Mouse (Mus musculus) liver, postnatal 0 days (tissue): ENCODE results near the gene Cela3a. TPM values are rescaled to one million over a fixed set of nuclear protein-coding genes. Genes with fewer than 3 reads are reported as not detected.
A peak's percentile ranks its signal among the peaks of the same experiment; 100 is the strongest.

Experiments
- ATAC-seq: fragments of 200-750 bp; cut with Nextera tagmentation; 2 replicates; pipeline ENCODE4 v1.8.0; 2017; ENCODE audit warnings: mild to moderate bottlenecking, moderate library complexity
- DNase-seq: peaks from one replicate; pipeline ENCODE4 v3.0.0-alpha.2; 2016
- H3K27ac ChIP-seq: fragments of 300-500 bp; sonication (generic); 2 replicates; pipeline ENCODE4 v1.5.1; 2014; ENCODE audit warnings: antibody characterized with exemption, moderate library complexity, mild to moderate bottlenecking, low read depth
- H3K27me3 ChIP-seq: fragments of 300-500 bp; sonication (generic); 2 replicates; pipeline ENCODE4 v1.6.1; 2014; ENCODE audit warnings: low read length, control low read depth, mixed read lengths; ENCODE audit not compliant: insufficient read depth
- H3K36me3 ChIP-seq: fragments of 300-500 bp; sonication (generic); replicated peaks from 2 replicates; pipeline ENCODE4 v1.6.1; 2014; ENCODE audit warnings: mild to moderate bottlenecking, control low read depth, low read length, moderate library complexity, mixed read lengths; ENCODE audit not compliant: insufficient read depth
- H3K4me1 ChIP-seq: fragments of 300-500 bp; sonication (generic); 2 replicates; pipeline ENCODE4 v1.6.1; 2014; ENCODE audit warnings: antibody characterized with exemption, mild to moderate bottlenecking, control low read depth; ENCODE audit not compliant: insufficient read depth
- H3K4me2 ChIP-seq: fragments of 300-500 bp; sonication (generic); 2 replicates; pipeline ENCODE4 v1.6.1; 2014; ENCODE audit warnings: low read depth, mild to moderate bottlenecking, low read length, moderate library complexity, mixed read lengths
- H3K4me3 ChIP-seq: fragments of 300-500 bp; sonication (generic); 2 replicates; pipeline ENCODE4 v1.5.1; 2014; ENCODE audit warnings: low read depth, low read length
- H3K9ac ChIP-seq: fragments of 300-500 bp; sonication (generic); replicated peaks from 2 replicates; pipeline ENCODE4 v1.6.1; 2014; ENCODE audit warnings: mild to moderate bottlenecking, moderate library complexity
- H3K9me3 ChIP-seq: fragments of 300-500 bp; sonication (generic); 2 replicates; pipeline ENCODE4 v1.6.1; 2016; ENCODE audit warnings: mild to moderate bottlenecking, control low read depth, low read length, mixed read lengths
- CTCF ChIP-seq: sonication (generic); IDR thresholded peaks from 2 replicates; pipeline ENCODE4 v1.5.1; 2016; ENCODE audit warnings: antibody characterized with exemption, low read depth
- EP300 ChIP-seq: IDR thresholded peaks from 2 replicates; pipeline ENCODE4 v1.6.1; 2016; ENCODE audit warnings: antibody characterized with exemption, low read depth, mild to moderate bottlenecking
- WGBS: fragments of 180-500 bp; shearing (Covaris S2); extraction: QIAGEN DNeasy Blood & Tissue Kit; methylation state at CpG from one replicate; pipeline ENCODE4 v1.1.7; 2014; ENCODE audit not compliant: insufficient replicate concordance; 5-methylcytosine and 5-hydroxymethylcytosine counted together
- polyA plus RNA-seq: library from polyadenylated mRNA; unstranded; fragments of >200 nt; fragmentation: Nextera tagmentation; extraction: Ambion mirVana; gene quantifications from 2 replicates; pipeline ENCODE4 v1.2.1, GENCODE M21; 2015

Cela3a gene
- polyA plus RNA-seq: not detected in 2 replicates

GRCm38 (mm10) chr4:137409691-137410090 lies at the start of gene Cela3a:
Cela3a (minus strand) TSS chr4:137409791.
- ATAC-seq: no peak
- TF ChIP-seq CTCF (no peak), EP300 (no peak)
- 78% methylated on average over 5 of the region's 5 CpGs for WGBS

DNA sequence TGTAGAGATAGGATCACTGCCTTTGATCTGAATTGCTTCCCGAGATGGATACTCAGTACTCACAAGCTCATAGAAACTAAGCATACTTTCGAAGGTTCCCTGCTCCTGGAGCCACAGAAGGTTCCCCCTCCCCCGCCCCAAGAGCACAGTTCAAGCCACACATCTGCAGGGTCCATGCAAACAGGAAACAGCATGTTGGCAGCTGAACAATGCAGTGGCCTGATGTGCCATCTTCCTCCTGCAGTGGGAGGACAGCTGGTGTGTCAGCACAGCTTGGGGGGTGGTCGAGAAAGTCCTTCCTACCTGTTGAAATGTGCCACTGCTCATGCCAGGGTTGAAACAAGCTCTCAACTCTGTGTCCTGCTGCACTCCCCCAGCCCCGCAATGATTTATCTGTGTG lies 49.3 kb upstream of the Cela3a start:
- DNase-seq (no peak), ATAC-seq (no peak)
- Histone ChIP-seq H3K4me1 (peaks cover 10% of the 10 kb centered on the region), H3K9ac (no peak overlapping the region), H3K4me3 (no peak overlapping the region), H3K4me2 (no peak overlapping the region), H3K27me3 (no peaks in the 10 kb centered on the region), H3K9me3 (no peaks in the 10 kb centered on the region), H3K36me3 (no peaks in the 10 kb centered on the region), H3K27ac (no peak overlapping the region)
- WGBS: 22% methylated on average over 5 of the region's 5 CpGs
- no peak for TF ChIP-seq EP300

More at GRCm38 (mm10) chr4:137409691-137410090, at the start of gene Cela3a:
- no peak for DNase-seq
- Histone ChIP-seq H3K9me3 (no peaks in the 10 kb centered on the region), H3K4me3 (no peak within 1 kb of the TSS), H3K27me3 (no peaks in the 10 kb centered on the region), H3K4me1 (no peaks in the 10 kb centered on the region), H3K36me3 (no peaks in the 10 kb centered on the region), H3K9ac (no peak within 1 kb of the TSS), H3K4me2 (no peak within 1 kb of the TSS), H3K27ac (no peak within 1 kb of the TSS)

- no peak overlapping the region for H3K9ac ChIP-seq
- no peaks in the 10 kb centered on the region for H3K9me3 ChIP-seq
- no peak overlapping the region for H3K4me2 ChIP-seq
- no peaks in the 10 kb centered on the region for H3K36me3 ChIP-seq
- ATAC-seq (no peak), DNase-seq (no peak)
- WGBS: 76% methylated on average over 9 of the region's 9 CpGs
- H3K27me3 ChIP-seq: no peaks in the 10 kb centered on the region
- H3K27ac ChIP-seq: no peak overlapping the region
- TF ChIP-seq EP300 (no peak), CTCF (no peak)
- H3K4me1 ChIP-seq: peaks cover 10% of the 10 kb centered on the region
- no peak overlapping the region for H3K4me3 ChIP-seq
These were observed 48.7 kb upstream of the Cela3a start for GRCm38 (mm10) chr4:137458310-137458709.

DNA sequence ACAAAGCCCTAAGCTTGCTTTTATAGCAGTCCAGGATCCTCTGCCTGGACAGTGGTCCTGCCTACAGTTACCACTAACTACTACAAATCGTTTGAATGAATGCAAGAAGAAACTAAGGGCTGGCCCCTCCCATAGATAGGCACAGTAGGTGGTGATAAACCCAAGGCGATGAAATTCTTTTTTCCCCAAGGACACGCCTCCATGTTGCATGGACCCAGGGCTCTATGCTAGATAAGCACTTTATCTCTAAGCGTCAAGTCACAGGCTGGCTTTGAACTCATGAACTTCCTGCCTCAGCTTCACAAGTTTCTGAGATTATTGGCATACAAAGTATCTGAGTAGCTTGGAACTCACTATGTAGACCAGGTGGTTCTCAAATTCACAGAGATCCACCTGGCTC lies 47.7 kb upstream of the Cela3a start:
- no peak; the same call in 1 of the 2 replicates for TF ChIP-seq EP300
- no peak for TF ChIP-seq CTCF
- Histone ChIP-seq H3K9ac (no peak overlapping the region), H3K27ac (no peak overlapping the region), H3K27me3 (no peaks in the 10 kb centered on the region), H3K9me3 (no peaks in the 10 kb centered on the region), H3K36me3 (no peaks in the 10 kb centered on the region), H3K4me3 (no peak overlapping the region), H3K4me2 (no peak overlapping the region), H3K4me1 (peaks cover 10% of the 10 kb centered on the region)
- ATAC-seq (0 out of 2 replicates have a peak, but pooled peaks have one; percentile 19), DNase-seq (no peak)
- 37% methylated on average over 4 of the region's 4 CpGs for WGBS

- peaks cover 10% of the 10 kb centered on the region for H3K4me1 ChIP-seq
- ATAC-seq: no peak
- no peak overlapping the region for H3K27ac ChIP-seq
- no peak for DNase-seq
- H3K4me3 ChIP-seq: no peak overlapping the region
- no peak overlapping the region for H3K9ac ChIP-seq
- 78% methylated on average over 12 of the region's 12 CpGs for WGBS
- H3K36me3 ChIP-seq: no peaks in the 10 kb centered on the region
- no peak for TF ChIP-seq EP300
- TF ChIP-seq CTCF: no peak
- H3K4me2 ChIP-seq: no peak overlapping the region
- H3K27me3 ChIP-seq: no peaks in the 10 kb centered on the region
- no peaks in the 10 kb centered on the region for H3K9me3 ChIP-seq
These were observed 47.0 kb upstream of the Cela3a start for GRCm38 (mm10) chr4:137456581-137456980.

DNA sequence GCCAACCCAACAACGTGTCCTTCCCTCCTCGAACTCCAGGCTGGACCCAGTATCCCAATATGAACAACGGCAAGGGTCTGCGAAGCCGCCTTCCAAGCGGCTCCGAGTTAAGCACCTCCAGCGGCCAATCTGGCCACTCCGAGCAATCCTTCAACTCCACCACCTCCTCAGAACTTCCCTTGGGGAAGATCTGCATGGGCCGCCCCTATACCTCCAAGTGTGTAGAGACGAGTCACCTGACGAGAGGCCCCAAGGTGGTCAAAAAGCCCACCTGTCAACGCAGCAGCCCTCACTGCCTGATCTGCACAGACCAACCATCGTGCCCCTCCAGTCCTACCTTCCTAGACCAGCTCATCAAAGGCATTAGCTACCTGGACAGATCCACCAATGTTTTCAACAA lies 45.0 kb upstream of the Cela3a start:
- H3K27me3 ChIP-seq: no peaks in the 10 kb centered on the region
- TF ChIP-seq CTCF: no peak
- no peak for TF ChIP-seq EP300
- no peak overlapping the region for H3K9ac ChIP-seq
- ATAC-seq (no peak), DNase-seq (no peak)
- H3K9me3 ChIP-seq: no peaks in the 10 kb centered on the region
- 89% methylated on average over 14 of the region's 14 CpGs for WGBS
- no peaks in the 10 kb centered on the region for H3K36me3 ChIP-seq
- H3K4me2 ChIP-seq: no peak overlapping the region
- H3K4me1 ChIP-seq: peaks cover 10% of the 10 kb centered on the region
- H3K27ac ChIP-seq: no peak overlapping the region
- no peak overlapping the region for H3K4me3 ChIP-seq

GRCm38 (mm10) chr4:137453234-137453767 lies 43.7 kb upstream of the Cela3a start, which contains the start of gene 1700013G24Rik:
1700013G24Rik (plus strand) TSS chr4:137453284.
- DNase-seq (no peak), ATAC-seq (no peak)
- Histone ChIP-seq H3K4me1 (peaks cover 19% of the 10 kb centered on the region), H3K27me3 (no peaks in the 10 kb centered on the region), H3K27ac (no peak within 1 kb of the TSS), H3K4me3 (no peak within 1 kb of the TSS), H3K9ac (no peak within 1 kb of the TSS), H3K36me3 (no peaks in the 10 kb centered on the region), H3K4me2 (no peak within 1 kb of the TSS), H3K9me3 (no peaks in the 10 kb centered on the region)
- WGBS: 78% methylated on average over 8 of the region's 8 CpGs
- TF ChIP-seq EP300 (no peak), CTCF (no peak)
